Mouse (Mus musculus) midbrain, embryonic 13.5 days (tissue): ENCODE results near the gene Myh9. TPM values are rescaled to one million over a fixed set of nuclear protein-coding genes. Genes with fewer than 3 reads are reported as not detected.

Experiments
- ATAC-seq: fragments of 200-750 bp; cut with Nextera tagmentation; 2 replicates; pipeline ENCODE4 v1.8.0; 2017; ENCODE audit warnings: mild to moderate bottlenecking, moderate TSS enrichment, moderate library complexity
- H3K27ac ChIP-seq: fragments of 300-500 bp; sonication (generic); 2 replicates; pipeline ENCODE4 v1.5.1; 2015; ENCODE audit warnings: inconsistent platforms, mild to moderate bottlenecking, moderate library complexity
- H3K27me3 ChIP-seq: fragments of 300-500 bp; sonication (generic); 2 replicates; pipeline ENCODE4 v1.6.1; 2015; ENCODE audit warnings: mild to moderate bottlenecking, inconsistent platforms
- H3K36me3 ChIP-seq: fragments of 300-500 bp; sonication (generic); 2 replicates; pipeline ENCODE4 v1.6.1; 2015; ENCODE audit warnings: mild to moderate bottlenecking, inconsistent platforms
- H3K4me1 ChIP-seq: fragments of 300-500 bp; sonication (generic); replicated peaks from 2 replicates; pipeline ENCODE4 v1.6.1; 2015; ENCODE audit warnings: inconsistent platforms
- H3K4me2 ChIP-seq: fragments of 300-500 bp; sonication (generic); replicated peaks from 2 replicates; pipeline ENCODE4 v1.6.1; 2015; ENCODE audit warnings: moderate library complexity, mild to moderate bottlenecking, inconsistent platforms
- H3K4me3 ChIP-seq: fragments of 300-500 bp; sonication (generic); replicated peaks from 2 replicates; pipeline ENCODE4 v1.5.1; 2015; ENCODE audit warnings: mild to moderate bottlenecking, inconsistent platforms
- H3K9ac ChIP-seq: fragments of 300-500 bp; sonication (generic); replicated peaks from 2 replicates; pipeline ENCODE4 v1.6.1; 2015; ENCODE audit warnings: mild to moderate bottlenecking, inconsistent platforms
- H3K9me3 ChIP-seq: fragments of 300-500 bp; sonication (generic); 2 replicates; pipeline ENCODE4 v1.6.1; 2016; ENCODE audit warnings: mild to moderate bottlenecking, inconsistent platforms
- WGBS: fragments of 180-500 bp; shearing (Covaris S2); methylation state at CpG from one replicate; pipeline ENCODE4 v1.1.7; 2015; 5-methylcytosine and 5-hydroxymethylcytosine counted together
- polyA plus RNA-seq: library from polyadenylated mRNA; unstranded; fragments of >200 nt; fragmentation: Nextera tagmentation; extraction: Ambion mirVana; gene quantifications from 2 replicates; pipeline ENCODE4 v1.2.1, GENCODE M21; 2015

The Myh9 gene
- polyA plus RNA-seq, 1 experiment from 2014 or later = 14.1 TPM

- Histone ChIP-seq H3K27ac (peak overlapping the region; percentile 21), H3K36me3 (peaks cover 17% of the 10 kb centered on the region; the same call in 1 of the 2 replicates), H3K9ac (no peak overlapping the region; the same call in 1 of the 2 replicates), H3K4me3 (no peak overlapping the region), H3K4me1 (peaks cover 14% of the 10 kb centered on the region), H3K9me3 (no peaks in the 10 kb centered on the region), H3K4me2 (no peak overlapping the region), H3K27me3 (no peaks in the 10 kb centered on the region)
- 23% methylated on average over 14 of the region's 14 CpGs for WGBS
- 0 out of 2 replicates have a peak, but pooled peaks have one; percentile 34 for ATAC-seq
Measured at GRCm38 (mm10) chr15:77798664-77799490, 43.1 kb downstream of the Myh9 start.

- H3K9ac ChIP-seq = 0 out of 2 replicates have a peak overlapping the region, but pooled peaks have one; percentile 19
- H3K4me1 ChIP-seq = peaks cover 14% of the 10 kb centered on the region
- 0 out of 2 replicates have a peak, but pooled peaks have one; percentile 24 for ATAC-seq
- peaks cover 18% of the 10 kb centered on the region; the same call in 1 of the 2 replicates for H3K36me3 ChIP-seq
- peak overlapping the region; percentile 21 for H3K27ac ChIP-seq
- H3K4me3 ChIP-seq = no peak overlapping the region
- no peaks in the 10 kb centered on the region for H3K27me3 ChIP-seq
- H3K9me3 ChIP-seq = no peaks in the 10 kb centered on the region
- WGBS = 90% methylated on average over 14 of the region's 14 CpGs
- H3K4me2 ChIP-seq = no peak overlapping the region
Measured at GRCm38 (mm10) chr15:77797609-77798411, 44.2 kb downstream of the Myh9 start.

GRCm38 (mm10) chr15:77796409-77797035 lies 45.5 kb downstream of the Myh9 start:
- H3K27ac ChIP-seq = no peak overlapping the region
- WGBS = 97% methylated on average over 26 of the region's 26 CpGs
- no peaks in the 10 kb centered on the region for H3K9me3 ChIP-seq
- no peak for ATAC-seq
- peaks cover 26% of the 10 kb centered on the region for H3K36me3 ChIP-seq
- no peak overlapping the region for H3K9ac ChIP-seq
- no peak overlapping the region for H3K4me3 ChIP-seq
- H3K27me3 ChIP-seq = no peaks in the 10 kb centered on the region
- H3K4me2 ChIP-seq = no peak overlapping the region
- peaks cover 14% of the 10 kb centered on the region for H3K4me1 ChIP-seq

GRCm38 (mm10) chr15:77794908-77795356 lies 47.0 kb downstream of the Myh9 start:
- H3K4me3 ChIP-seq = no peak overlapping the region
- H3K36me3 ChIP-seq = peaks cover 40% of the 10 kb centered on the region
- no peaks in the 10 kb centered on the region for H3K9me3 ChIP-seq
- H3K9ac ChIP-seq = no peak overlapping the region
- H3K27me3 ChIP-seq = no peaks in the 10 kb centered on the region
- no peak for ATAC-seq
- WGBS = 94% methylated on average over 13 of the region's 13 CpGs
- H3K4me1 ChIP-seq = peaks cover 14% of the 10 kb centered on the region
- H3K27ac ChIP-seq = no peak overlapping the region
- no peak overlapping the region for H3K4me2 ChIP-seq

- Histone ChIP-seq H3K36me3 (peaks cover 47% of the 10 kb centered on the region), H3K4me2 (no peak overlapping the region), H3K27ac (no peak overlapping the region), H3K9ac (no peak overlapping the region), H3K27me3 (no peaks in the 10 kb centered on the region), H3K4me3 (no peak overlapping the region), H3K9me3 (no peaks in the 10 kb centered on the region), H3K4me1 (peaks cover 14% of the 10 kb centered on the region)
- 90% methylated on average over 13 of the region's 13 CpGs for WGBS
- no peak for ATAC-seq
Measured at GRCm38 (mm10) chr15:77794138-77794907, 47.7 kb downstream of the Myh9 start.

GRCm38 (mm10) chr15:77793554-77793953 lies 48.4 kb downstream of the Myh9 start:
- ATAC-seq = no peak
- Histone ChIP-seq H3K27me3 (no peaks in the 10 kb centered on the region), H3K9me3 (no peaks in the 10 kb centered on the region), H3K36me3 (peaks cover 54% of the 10 kb centered on the region), H3K9ac (no peak overlapping the region), H3K4me2 (no peak overlapping the region), H3K4me3 (no peak overlapping the region), H3K27ac (no peak overlapping the region), H3K4me1 (peaks cover 8% of the 10 kb centered on the region)
- WGBS = 96% methylated on average over 7 of the region's 7 CpGs

GRCm38 (mm10) chr15:77793094-77793493 lies 48.9 kb downstream of the Myh9 start:
- WGBS = 87% methylated on average over 4 of the region's 4 CpGs
- Histone ChIP-seq H3K9me3 (no peaks in the 10 kb centered on the region), H3K36me3 (peaks cover 59% of the 10 kb centered on the region), H3K27me3 (no peaks in the 10 kb centered on the region), H3K27ac (no peak overlapping the region), H3K4me3 (no peak overlapping the region), H3K4me2 (no peak overlapping the region), H3K9ac (no peak overlapping the region), H3K4me1 (peaks cover 4% of the 10 kb centered on the region)
- no peak for ATAC-seq

- H3K36me3 ChIP-seq = peaks cover 64% of the 10 kb centered on the region
- 88% methylated on average over 9 of the region's 9 CpGs for WGBS
Measured at GRCm38 (mm10) chr15:77792056-77792455, 49.9 kb downstream of the Myh9 start.

GRCm38 (mm10) chr15:77790656-77791405 lies 51.1 kb downstream of the Myh9 start:
- Histone ChIP-seq H3K9ac (no peak overlapping the region), H3K4me3 (no peak overlapping the region), H3K4me2 (no peak overlapping the region), H3K27me3 (no peaks in the 10 kb centered on the region), H3K36me3 (peaks cover 72% of the 10 kb centered on the region), H3K4me1 (no peaks in the 10 kb centered on the region), H3K27ac (no peak overlapping the region), H3K9me3 (no peaks in the 10 kb centered on the region)
- WGBS = 90% methylated on average over 21 of the region's 21 CpGs
- ATAC-seq = no peak

More at GRCm38 (mm10) chr15:77792056-77792455, 49.9 kb downstream of the Myh9 start:
- H3K4me1 ChIP-seq = no peaks in the 10 kb centered on the region
- no peaks in the 10 kb centered on the region for H3K9me3 ChIP-seq
- no peak overlapping the region for H3K4me3 ChIP-seq
- no peaks in the 10 kb centered on the region for H3K27me3 ChIP-seq
- H3K9ac ChIP-seq = 0 out of 2 replicates have a peak overlapping the region, but pooled peaks have one; percentile 6
- no peak overlapping the region for H3K27ac ChIP-seq
- no peak for ATAC-seq
- no peak overlapping the region for H3K4me2 ChIP-seq

GRCm38 (mm10) chr15:77789186-77789585 lies 52.8 kb downstream of the Myh9 start:
- ATAC-seq = no peak
- Histone ChIP-seq H3K36me3 (peaks cover 81% of the 10 kb centered on the region), H3K9ac (no peak overlapping the region), H3K9me3 (no peaks in the 10 kb centered on the region), H3K4me2 (no peak overlapping the region), H3K27me3 (no peaks in the 10 kb centered on the region), H3K4me3 (no peak overlapping the region), H3K27ac (no peak overlapping the region), H3K4me1 (no peaks in the 10 kb centered on the region)
- WGBS = 94% methylated on average over 3 of the region's 3 CpGs
